Mouse (Mus musculus): ENCODE measurements around the gene Isoc2a. TPM values are rescaled to one million over a fixed set of nuclear protein-coding genes. Genes with fewer than 3 reads are reported as not detected.
"Not testable (repeated sequence)": the region's sequence is repeated elsewhere in the genome, so short reads cannot be mapped to it uniquely, and the experiment has no call there.

The Isoc2a gene
- total RNA-seq, 2 experiments from 2014 or later: 11.4 to 13.6 TPM

DNA sequence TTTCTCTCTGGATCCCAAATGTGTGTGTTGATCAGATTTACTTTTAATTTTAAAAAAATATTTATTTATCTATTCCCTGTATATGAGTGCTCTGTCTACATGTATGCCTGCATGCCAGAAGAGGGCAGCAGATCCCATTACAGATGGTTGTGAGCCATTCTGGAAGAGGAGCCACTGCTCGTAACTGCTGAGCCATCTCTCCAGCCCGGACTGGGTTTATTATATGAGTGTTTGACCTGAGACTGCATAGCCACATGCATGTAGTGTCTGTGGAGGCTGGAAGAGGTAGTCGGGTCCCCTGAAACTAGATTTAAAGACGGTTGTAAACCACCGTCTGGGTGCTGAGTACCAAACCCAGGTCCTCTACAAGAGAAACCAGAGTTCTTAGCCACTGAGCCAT, 11.9 kb upstream of the Isoc2a start:
- no peak for DNase-seq

- DNase-seq: peak; percentile 95 to 96
Measured at GRCm38 (mm10) chr7:4865579-4866493, 11.1 kb upstream of the Isoc2a start.

DNA sequence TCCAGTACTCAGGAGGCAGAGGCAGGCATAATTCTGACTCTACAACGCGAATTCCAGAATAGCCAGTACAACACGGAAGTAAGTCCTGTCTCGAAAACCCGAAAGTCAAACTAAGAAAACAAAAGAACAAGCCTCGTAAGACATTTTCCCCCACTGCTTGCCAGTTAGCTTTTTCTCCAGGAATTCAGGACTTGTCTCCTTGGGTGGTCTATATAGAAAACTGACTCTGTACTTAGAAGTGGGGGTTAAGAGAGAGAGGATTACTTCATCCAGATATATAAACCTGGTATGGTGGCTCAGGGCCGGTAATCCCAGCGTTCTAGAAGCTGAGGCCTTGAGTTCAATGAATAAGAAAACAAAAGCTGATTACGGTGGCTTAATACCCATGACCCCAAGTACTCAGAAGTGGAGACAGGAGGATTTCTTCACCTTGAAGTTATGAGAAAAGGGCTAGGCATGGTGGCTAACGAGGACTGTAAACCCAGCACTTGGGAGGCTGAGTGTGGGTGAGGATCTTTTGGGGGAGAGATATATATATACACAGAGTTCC, 10.2 kb upstream of the Isoc2a start:
- DNase-seq: no peak

DNA sequence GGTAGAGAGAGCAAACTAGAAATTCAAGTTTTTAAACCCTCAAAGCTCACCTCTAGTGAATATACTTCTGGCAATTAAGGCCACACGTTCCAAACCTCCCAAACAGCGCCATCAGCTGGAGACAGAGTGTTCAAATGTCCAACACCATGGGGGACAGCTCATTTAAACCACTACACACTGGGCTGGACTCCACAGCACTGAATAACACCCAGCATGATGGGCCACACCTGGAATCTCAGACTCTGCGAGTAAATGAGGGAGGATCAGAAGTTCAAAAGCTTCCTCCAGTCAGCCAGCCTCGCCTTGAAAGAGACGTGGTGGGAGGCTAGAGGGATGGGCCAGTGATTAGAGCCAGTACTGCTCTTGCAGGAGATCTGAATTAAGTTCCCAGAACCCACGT, 6.8 kb upstream of the Isoc2a start, which contains the start of gene Isoc2b:
TSS of gene Isoc2b (minus strand) at position 126 of the 400 bp plus-strand sequence.
- no peak for DNase-seq

GRCm38 (mm10) chr7:4877226-4877625, 273 bp downstream of the Isoc2a start:
- DNase-seq: no peak

GRCm38 (mm10) chr7:4878186-4878585, 1.2 kb downstream of the Isoc2a start:
- no peak for DNase-seq

- DNase-seq: not testable (repeated sequence)
Measured at GRCm38 (mm10) chr7:4879036-4879435, 2.1 kb downstream of the Isoc2a start.

DNA sequence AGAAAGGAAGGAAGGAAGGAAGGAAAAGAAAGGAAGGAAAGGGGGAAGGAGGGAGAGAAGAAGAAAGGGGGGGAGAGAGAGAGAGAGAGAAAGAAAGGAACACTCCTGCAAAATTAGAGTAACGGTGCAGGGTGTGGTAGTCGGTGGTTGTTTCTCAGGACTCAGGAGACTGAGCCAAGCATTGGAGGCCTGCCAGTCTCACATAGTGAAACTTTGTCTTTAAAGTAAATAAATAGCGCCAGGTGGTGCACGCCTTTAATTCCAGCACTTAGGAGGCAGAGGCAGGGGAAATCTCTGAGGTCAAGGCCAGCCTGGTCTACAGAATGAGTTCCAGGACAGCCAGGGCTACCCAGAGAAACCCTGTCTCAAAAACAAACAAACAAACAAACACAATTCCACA, 9.7 kb downstream of the Isoc2a start:
- DNase-seq: no peak

- no peak for DNase-seq
Measured at GRCm38 (mm10) chr7:4895186-4895585, 18.2 kb downstream of the Isoc2a start.

DNA sequence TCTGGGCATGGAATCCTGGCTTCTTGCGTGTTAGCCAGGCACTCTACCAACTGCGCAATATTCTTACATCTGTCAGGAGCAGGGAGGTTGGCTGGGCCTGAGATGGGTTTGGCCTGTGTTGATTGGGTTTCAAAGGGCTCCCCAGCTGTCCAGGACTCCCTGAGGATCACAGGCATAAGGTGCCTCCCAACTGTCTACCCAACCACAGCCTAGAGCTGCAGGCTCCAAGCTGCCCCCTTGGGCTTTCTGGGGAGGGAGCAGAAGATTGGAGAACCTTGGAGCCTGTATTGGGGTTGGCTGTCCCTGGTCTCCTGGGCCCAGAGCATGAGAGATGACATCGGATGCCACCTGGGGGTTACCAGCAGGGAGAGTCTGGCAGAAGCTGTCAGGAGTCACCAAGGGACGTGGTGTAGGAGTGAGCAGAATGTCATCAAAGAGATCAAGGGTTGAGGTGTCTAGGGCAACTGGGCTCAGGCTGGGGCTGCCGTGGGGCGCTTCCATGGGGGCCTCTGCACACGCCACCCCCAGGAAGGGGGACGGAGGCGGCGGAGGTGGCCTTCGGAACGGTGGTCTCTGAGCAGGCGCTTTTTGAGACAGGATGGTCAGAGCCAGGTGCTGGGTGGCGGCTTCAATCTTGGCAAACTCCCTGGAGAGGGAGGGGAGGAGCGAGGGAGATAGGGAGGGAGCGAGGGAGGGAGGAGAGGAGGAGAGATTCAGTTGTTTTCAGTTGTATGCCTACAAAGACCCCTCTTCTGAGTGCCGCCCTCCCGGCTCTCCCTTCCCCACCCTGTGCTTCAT, 22.1 kb downstream of the Isoc2a start:
- DNase-seq: no peak

- no peak for DNase-seq
Measured at GRCm38 (mm10) chr7:4899649-4900522, 22.9 kb downstream of the Isoc2a start.

DNA sequence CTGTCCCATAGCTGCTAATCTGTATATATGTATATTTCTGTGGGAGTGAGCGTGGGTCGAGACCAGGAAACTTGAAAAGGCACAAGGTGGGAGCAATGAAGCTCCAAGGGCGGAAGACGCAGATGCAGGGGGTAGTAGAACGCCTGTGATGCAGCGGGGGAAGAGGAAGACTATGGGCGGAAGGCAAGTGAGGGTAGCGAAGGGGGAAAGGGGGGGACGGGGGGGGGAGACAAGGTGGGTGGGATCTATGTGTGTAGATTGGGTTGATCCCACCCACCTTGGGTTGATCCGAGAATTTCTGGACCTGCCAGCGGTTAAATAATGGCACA, 23.5 kb downstream of the Isoc2a start:
- DNase-seq: no peak

DNA sequence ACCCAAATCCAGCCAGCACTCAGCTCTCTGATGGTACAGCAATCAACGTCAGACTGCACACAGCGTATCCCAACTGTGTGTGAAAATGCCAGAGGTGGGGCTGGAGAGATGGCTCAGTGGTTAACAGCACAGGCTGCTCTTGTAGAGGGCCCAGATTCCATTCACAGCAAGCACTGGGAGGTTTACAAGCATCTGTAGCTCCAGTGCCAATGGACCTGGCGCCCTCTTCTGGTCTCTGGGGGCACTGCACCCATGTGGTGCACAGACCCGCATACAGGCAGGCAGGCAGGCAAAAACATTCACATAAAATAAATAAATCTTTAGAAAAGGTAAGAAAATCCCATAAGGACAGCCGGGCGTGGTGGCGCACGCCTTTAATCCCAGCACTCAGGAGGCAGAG, 24.2 kb downstream of the Isoc2a start:
- DNase-seq: no peak

DNA sequence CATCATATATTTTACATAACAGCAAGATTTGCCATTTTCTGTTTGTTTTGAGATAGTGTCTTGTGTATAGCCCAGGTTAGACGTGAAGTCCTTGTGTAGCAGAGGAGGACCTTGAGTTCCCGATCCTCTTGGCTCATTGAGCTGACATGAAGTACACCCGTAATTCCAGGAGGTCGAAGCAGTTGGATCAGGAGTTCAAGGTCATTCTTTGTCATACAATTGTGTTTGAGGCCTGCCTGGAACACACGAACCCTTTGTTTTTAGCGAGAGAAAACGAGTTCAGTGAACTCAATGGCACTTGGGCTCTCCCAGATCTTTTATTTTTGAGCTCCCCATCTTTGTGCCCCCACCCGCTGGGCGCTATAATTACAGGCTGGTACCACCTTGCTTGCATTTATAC, 25.5 kb downstream of the Isoc2a start:
- no peak for DNase-seq

- no peak for DNase-seq
Measured at GRCm38 (mm10) chr7:4906466-4906950, 29.6 kb downstream of the Isoc2a start, which contains the start of gene Gm36210. Gene Gm36210, minus strand, starts transcription at chr7:4906516.

- no peak for DNase-seq
Measured at GRCm38 (mm10) chr7:4911561-4911960, 34.6 kb downstream of the Isoc2a start.

DNA sequence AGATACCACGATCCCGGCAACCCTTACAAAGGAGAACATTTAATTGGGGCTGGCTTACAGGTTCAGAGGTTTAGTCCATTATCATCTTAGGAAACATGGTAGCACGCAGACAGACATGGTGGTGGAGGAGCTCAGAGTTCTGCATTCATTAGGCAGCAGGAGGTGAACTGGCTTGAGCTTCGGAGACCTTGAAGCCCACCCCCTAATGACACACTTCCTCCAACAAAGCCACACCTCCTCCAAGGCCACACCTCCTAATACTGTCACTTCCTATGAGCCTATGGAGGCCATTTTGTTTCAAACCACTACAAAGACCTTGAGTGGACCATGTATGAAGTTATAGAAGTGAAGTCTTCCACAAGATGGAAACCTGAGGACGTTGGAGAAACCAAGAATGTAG, 35.3 kb downstream of the Isoc2a start:
- DNase-seq: no peak

DNA sequence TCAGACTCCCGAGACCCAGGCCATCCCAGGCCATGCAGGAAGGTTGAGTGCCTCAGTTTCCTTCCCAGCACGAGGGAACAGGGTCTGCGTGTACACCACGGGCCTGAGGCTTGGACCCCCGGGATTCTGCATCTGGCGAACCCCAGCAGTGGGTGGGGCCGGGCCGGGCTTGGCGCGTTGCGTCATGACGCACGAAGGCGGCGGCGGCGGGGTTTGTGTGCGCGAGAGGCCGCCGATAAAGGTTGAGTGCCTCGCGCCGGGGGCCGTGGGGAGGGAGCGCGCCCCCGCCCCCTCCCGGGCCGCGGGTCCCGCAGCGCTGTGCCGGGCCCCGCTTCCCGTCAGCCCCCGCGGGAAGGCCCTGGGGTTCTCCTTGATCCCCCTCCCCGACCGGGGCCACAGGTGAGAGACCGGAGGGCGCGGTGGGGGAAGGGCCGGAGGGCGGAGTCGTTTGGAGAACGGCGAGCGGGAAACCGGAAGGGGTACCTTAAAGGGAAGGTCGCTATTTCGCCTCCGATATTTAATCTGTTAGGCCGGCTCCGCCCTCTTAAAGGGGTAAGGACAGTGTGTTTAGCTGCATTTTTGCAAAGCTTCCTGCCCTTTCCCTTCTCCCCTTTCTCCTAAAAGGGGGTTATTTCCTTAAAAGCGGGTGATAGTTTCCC, 38.2 kb downstream of the Isoc2a start, which contains the start of gene Zfp628:
TSS of gene Zfp628 (plus strand) at position 211 of the 659 bp plus-strand sequence.
- DNase-seq: peak; percentile 94 to 95

DNA sequence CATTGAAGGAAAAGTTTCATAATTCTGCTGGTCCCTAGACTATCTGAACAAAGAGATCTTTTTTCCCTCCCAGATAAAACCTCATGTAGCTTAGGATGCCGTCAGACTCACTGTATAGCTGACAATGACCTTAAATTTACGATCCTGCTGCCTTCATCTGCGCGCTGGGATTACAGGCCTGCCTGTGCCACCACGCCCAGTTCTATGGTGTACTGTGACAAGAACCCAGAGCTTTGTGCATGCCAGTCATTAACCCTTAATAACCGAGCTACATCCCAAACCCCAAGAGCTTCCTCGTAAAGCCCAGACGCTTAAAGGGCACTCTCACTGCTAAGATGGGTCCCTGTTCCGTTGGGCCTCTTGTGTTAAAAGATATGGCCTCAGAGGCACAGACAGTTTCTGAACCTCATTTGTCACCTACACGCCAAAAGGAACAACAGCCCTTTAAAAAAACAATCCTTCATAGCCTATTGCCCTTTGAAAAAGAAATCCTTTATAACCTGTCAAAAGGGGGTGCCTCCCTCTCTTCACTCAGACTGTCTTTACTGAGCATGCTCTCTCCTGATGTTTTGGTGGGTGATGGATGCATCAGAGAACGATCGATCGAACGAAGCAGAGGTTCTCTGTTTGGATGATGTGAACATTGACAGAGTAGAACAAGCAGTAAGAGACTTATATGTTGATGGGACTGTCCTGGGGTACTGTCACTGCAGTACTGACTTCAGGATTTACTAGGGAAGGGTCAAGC, 38.9 kb downstream of the Isoc2a start:
- DNase-seq: no peak

DNA sequence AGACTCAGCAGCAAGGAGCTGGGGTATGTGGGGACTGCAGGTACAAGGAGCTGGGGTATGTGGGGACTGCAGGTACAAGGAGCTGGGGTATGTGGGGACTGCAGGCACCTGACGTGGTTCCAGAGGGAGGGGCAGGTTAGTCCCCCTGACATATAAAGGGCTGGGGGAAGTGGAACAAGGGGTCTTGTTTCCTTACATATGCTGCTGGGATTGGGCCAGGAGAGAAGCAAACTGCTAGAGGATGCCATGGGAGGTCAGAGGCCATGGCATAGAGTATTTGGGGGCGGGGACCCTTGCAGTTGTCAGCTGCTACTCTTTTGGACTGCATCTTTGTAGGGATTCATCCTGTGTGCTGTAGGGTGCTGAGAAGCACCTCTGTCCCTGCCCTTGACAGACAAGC, 40.5 kb downstream of the Isoc2a start:
- no peak for DNase-seq

DNA sequence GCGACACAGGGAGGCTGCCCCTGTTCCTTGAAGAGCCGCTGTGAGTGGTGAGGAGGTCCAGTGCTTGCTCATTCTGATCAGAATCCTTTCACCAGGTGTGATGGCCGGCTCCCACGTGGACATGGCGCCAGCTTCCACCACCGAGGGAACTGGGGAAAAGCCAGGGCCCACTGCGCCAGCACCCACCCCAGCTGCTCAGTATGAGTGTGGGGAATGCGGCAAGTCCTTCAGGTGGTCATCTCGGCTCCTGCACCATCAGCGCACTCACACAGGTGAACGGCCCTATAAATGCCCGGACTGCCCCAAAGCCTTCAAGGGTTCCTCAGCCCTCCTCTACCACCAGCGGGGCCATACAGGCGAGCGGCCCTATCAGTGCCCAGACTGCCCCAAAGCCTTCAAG, 41.7 kb downstream of the Isoc2a start:
- no peak for DNase-seq
